Mouse (Mus musculus) cerebellum, adult 2 months (tissue): ENCODE data around the gene Ccdc88c.

Source experiments
- CTCF ChIP-seq: fragments of 200-500 bp; IDR thresholded peaks from 2 replicates; pipeline ENCODE4 v1.5.1; 2011; ENCODE audit warnings: low read depth, mild to moderate bottlenecking, control low read depth, low read length, moderate library complexity, borderline replicate concordance; ENCODE audit not compliant: insufficient read depth
- POLR2A ChIP-seq: fragments of 200-500 bp; IDR thresholded peaks from 2 replicates; pipeline ENCODE4 v1.6.1; 2011; ENCODE audit warnings: low read length, control low read depth, borderline replicate concordance; ENCODE audit not compliant: insufficient read depth

DNA sequence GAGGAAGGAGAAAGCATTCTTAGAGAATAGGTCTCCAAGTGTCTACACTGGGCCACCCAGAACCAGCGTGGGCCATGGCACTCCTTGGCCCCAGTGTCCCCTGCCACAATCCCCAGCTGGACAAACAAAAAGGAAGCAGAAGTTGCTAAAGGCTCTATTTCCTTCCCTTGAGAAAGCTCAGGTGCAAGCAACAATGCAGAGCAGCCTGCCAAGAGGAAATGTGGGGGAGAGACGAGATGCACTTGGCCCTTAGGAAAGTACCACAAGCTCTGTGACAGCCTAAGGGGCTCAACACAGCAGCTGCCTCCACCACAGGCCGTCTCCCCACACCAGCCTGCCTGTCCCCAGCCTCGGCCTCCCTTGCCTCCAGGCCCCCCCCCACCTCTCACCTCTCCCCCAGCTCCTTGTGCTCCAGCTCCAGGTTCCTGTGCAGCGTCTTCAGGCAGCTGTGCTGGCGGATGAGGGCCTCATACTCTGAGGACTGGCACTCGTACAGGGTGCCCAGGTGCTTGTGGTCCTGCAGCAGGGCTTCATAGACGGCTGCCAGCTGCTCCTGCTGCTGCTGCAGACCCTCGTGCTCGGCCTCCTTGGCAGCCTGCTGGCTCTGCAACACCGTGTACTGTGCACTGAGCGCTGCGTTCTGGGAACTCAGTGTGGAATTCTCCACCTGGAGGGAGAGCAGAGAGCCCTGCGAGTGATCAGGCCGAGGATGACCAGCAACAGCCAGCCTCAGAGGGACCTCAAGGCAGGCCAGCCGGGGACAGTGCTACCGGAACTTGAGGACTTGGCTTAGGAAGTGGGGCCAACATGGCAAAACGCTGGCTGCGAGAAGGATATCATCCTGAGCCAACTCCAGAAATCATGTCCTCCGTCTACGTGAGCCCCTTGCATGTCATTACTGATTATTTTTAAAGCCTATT, 91.2 kb downstream of the Ccdc88c start:
- no peak for TF ChIP-seq POLR2A
- TF ChIP-seq CTCF = no peak
